Mouse (Mus musculus) liver, adult 2 months (tissue): ENCODE data around the gene Wdr64. TPM values are rescaled to one million over a fixed set of nuclear protein-coding genes. Genes with fewer than 3 reads are reported as not detected.

ENCODE experiments used
- DNase-seq: peaks from one replicate; pipeline ENCODE4 v3.0.0-alpha.2; 2011; ENCODE audit warnings: low read depth, low spot score; ENCODE audit errors: extremely low read depth
- H3K27ac ChIP-seq: fragments of 200-500 bp; replicated peaks from 2 replicates; pipeline ENCODE4 v1.5.1; 2012; ENCODE audit warnings: low read depth, mild to moderate bottlenecking, control low read depth, inconsistent platforms, low read length; ENCODE audit not compliant: insufficient read depth
- H3K27me3 ChIP-seq: fragments of 200-500 bp; 2 replicates; pipeline ENCODE4 v1.6.1; 2012; ENCODE audit warnings: mild to moderate bottlenecking, moderate library complexity, low read length, inconsistent platforms; ENCODE audit not compliant: control insufficient read depth, insufficient read depth
- H3K36me3 ChIP-seq: fragments of 200-500 bp; 2 replicates; pipeline ENCODE4 v1.6.1; 2012; ENCODE audit warnings: low read length, inconsistent platforms; ENCODE audit not compliant: control insufficient read depth, insufficient read depth
- H3K4me1 ChIP-seq: fragments of 200-500 bp; 2 replicates; pipeline ENCODE4 v1.6.1; 2011; ENCODE audit warnings: low read length; ENCODE audit not compliant: control insufficient read depth, insufficient read depth
- H3K4me3 ChIP-seq: fragments of 200-500 bp; 2 replicates; pipeline ENCODE4 v1.5.1; 2011; ENCODE audit warnings: low read depth, mild to moderate bottlenecking, control low read depth, low read length, moderate library complexity; ENCODE audit not compliant: insufficient read depth
- H3K79me2 ChIP-seq: fragments of 200-500 bp; 2 replicates; pipeline ENCODE4 v1.6.1; 2012; ENCODE audit warnings: inconsistent platforms, mild to moderate bottlenecking, low read length, moderate library complexity; ENCODE audit not compliant: control insufficient read depth, insufficient read depth
- H3K9ac ChIP-seq: fragments of 200-500 bp; 2 replicates; pipeline ENCODE4 v1.6.1; 2012; ENCODE audit warnings: low read depth, mild to moderate bottlenecking, control low read depth, inconsistent platforms, low read length
- CTCF ChIP-seq: fragments of 200-500 bp; IDR thresholded peaks from 2 replicates; pipeline ENCODE4 v1.5.1; 2011; ENCODE audit warnings: low read depth, low read length, control low read depth
- POLR2A ChIP-seq: fragments of 200-500 bp; IDR thresholded peaks from 2 replicates; pipeline ENCODE4 v1.6.1; 2011; ENCODE audit warnings: low read length, control low read depth; ENCODE audit not compliant: insufficient read depth; ENCODE audit errors: extremely low read depth
- WGBS: fragments of 180-500 bp; shearing (Covaris S2); methylation state at CpG from one replicate; pipeline ENCODE4 v1.1.7; 2018; 5-methylcytosine and 5-hydroxymethylcytosine counted together
- polyA plus RNA-seq: library from polyadenylated mRNA; depleted of rRNA; stranded (reverse); fragments of >200 nt; gene quantifications from 2 replicates; pipeline ENCODE4 v1.2.3, GENCODE M21; 2012
- total RNA-seq: library from RNA; depleted of rRNA; stranded (reverse); fragments of >200 nt; gene quantifications from 2 replicates; pipeline ENCODE4 v1.2.3, GENCODE M21; 2014

Gene Wdr64
- total and polyA plus RNA-seq, 2 experiments: not detected

GRCm38 (mm10) chr1:175707599-175707998 lies 9.2 kb downstream of the Wdr64 start:
- H3K79me2 ChIP-seq: no peaks in the 10 kb centered on the region
- no peak for DNase-seq
- no peaks in the 10 kb centered on the region for H3K27me3 ChIP-seq
- no peak for TF ChIP-seq CTCF
- TF ChIP-seq POLR2A: no peak
- no peak overlapping the region for H3K27ac ChIP-seq
- H3K36me3 ChIP-seq: no peaks in the 10 kb centered on the region
- no peak overlapping the region for H3K9ac ChIP-seq
- 81% methylated on average over 5 of the region's 5 CpGs for WGBS
- H3K4me1 ChIP-seq: no peaks in the 10 kb centered on the region
- no peak overlapping the region for H3K4me3 ChIP-seq

GRCm38 (mm10) chr1:175708013-175708412 lies 9.6 kb downstream of the Wdr64 start:
- no peaks in the 10 kb centered on the region for H3K27me3 ChIP-seq
- H3K4me1 ChIP-seq: no peaks in the 10 kb centered on the region
- no peak overlapping the region for H3K4me3 ChIP-seq
- TF ChIP-seq POLR2A (no peak), CTCF (no peak)
- H3K9ac ChIP-seq: no peak overlapping the region
- no peaks in the 10 kb centered on the region for H3K36me3 ChIP-seq
- DNase-seq: no peak
- H3K79me2 ChIP-seq: no peaks in the 10 kb centered on the region
- H3K27ac ChIP-seq: no peak overlapping the region

DNA sequence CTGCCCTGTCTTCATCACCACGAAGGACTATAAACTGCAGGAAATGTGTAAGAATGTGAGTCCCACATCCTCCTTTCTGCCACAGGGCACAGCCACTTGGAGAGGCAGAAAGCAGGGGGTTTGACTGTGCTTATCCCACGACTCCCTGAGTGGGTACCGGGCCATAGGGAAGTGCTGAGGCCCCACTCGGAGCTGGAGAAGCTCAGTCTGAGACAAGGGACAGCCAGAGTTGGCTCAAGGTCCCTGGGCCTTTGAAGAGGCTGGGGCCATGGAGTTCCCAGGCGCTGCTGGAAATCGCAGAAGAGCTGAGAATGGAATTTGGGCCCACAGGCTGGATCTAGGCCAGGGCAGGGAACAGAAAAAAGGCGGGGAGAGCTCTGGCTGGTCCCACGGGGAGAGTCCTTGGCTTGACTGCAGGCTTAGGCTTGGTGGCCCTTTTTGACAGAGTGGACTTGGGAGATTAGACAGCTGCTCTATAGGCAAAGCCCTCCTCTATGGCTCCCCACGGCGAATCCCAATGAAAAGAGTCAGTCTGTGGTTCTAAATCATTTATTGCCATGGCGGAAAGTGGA lies 14.0 kb downstream of the Wdr64 start:
- Histone ChIP-seq H3K27me3 (no peaks in the 10 kb centered on the region), H3K4me3 (no peak overlapping the region)
- 77% methylated on average over 11 of the region's 11 CpGs for WGBS

GRCm38 (mm10) chr1:175716832-175717231 lies 18.4 kb downstream of the Wdr64 start:
- no peaks in the 10 kb centered on the region for H3K4me1 ChIP-seq
- H3K36me3 ChIP-seq: no peaks in the 10 kb centered on the region
- no peak for DNase-seq
- no peaks in the 10 kb centered on the region for H3K27me3 ChIP-seq
- TF ChIP-seq POLR2A (no peak), CTCF (no peak)
- H3K27ac ChIP-seq: no peak overlapping the region
- H3K79me2 ChIP-seq: no peaks in the 10 kb centered on the region
- 86% methylated on average over 9 of the region's 9 CpGs for WGBS
- H3K9ac ChIP-seq: no peak overlapping the region
- H3K4me3 ChIP-seq: no peak overlapping the region

More for the DNA sequence above, 14.0 kb downstream of the Wdr64 start:
- Histone ChIP-seq H3K36me3 (no peaks in the 10 kb centered on the region), H3K4me1 (no peaks in the 10 kb centered on the region), H3K27ac (no peak overlapping the region), H3K9ac (no peak overlapping the region), H3K79me2 (no peaks in the 10 kb centered on the region)
- no peak for TF ChIP-seq CTCF
- TF ChIP-seq POLR2A: no peak
- no peak for DNase-seq

DNA sequence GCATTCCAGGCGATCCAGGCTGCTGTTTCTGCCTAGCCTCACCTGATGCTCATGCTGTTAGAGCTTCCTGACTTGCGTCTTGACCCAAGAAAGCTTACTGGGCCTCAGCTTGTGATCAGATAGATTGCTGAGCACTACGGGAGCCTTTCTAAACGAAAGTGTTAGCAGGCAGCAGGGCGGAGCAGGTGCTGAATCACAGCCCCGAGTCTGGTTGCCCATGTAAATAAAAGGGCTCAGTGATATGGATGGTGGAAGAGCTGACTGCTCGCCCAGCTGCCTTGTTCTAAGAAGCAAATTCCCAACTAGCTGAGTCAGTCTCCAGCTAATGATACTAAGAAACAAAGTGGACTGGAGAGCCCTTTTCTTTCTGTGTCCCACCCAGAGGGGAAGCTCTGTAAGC lies 27.4 kb downstream of the Wdr64 start:
- no peaks in the 10 kb centered on the region for H3K27me3 ChIP-seq
- no peaks in the 10 kb centered on the region for H3K36me3 ChIP-seq
- TF ChIP-seq CTCF (no peak), POLR2A (no peak)
- WGBS: 21% methylated on average over 7 of the region's 7 CpGs
- no peak overlapping the region for H3K27ac ChIP-seq
- DNase-seq: no peak
- no peaks in the 10 kb centered on the region for H3K4me1 ChIP-seq
- H3K79me2 ChIP-seq: no peaks in the 10 kb centered on the region
- no peak overlapping the region for H3K9ac ChIP-seq
- no peak overlapping the region for H3K4me3 ChIP-seq

DNA sequence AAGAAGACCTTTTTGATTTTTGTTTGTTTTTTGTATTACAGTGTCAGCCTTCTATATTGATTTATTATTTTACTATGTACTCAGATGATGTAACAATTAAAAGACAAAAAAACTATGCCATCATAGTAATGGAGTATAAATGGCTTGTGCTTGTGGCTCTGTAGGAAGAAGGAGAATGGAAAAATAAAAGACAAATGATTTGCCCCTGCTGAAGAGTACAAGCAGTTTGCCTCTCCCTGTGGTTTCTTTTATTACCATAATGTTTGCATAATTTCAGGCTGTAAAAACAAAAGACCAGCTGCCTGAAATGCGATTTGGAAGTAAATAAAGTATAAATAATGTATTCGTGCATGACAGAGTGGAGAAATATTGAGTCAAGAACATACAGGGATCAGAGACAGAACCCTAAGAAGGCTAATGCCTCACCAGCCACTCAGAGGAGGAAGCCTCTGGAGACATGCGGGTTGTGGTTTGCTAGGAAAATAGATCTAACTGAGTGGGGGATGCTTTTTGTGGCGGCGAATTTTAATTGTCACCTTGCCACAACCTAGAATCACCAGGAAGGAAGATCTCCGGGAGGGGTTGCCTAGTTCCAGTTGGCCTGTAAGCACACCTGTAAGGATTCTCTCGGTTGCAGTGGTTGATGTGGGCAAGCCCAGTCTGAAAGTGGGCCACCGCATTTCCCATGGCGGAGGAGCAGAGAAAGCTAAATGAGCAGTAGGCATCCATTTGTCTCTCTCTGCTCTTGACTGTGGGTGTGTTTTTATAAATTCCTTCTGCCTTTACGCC lies 56.4 kb downstream of the Wdr64 start:
- WGBS: 81% methylated on average over 10 of the region's 10 CpGs
- Histone ChIP-seq H3K9ac (no peak overlapping the region), H3K4me1 (no peaks in the 10 kb centered on the region), H3K4me3 (no peak overlapping the region), H3K27ac (no peak overlapping the region), H3K36me3 (no peaks in the 10 kb centered on the region), H3K27me3 (no peaks in the 10 kb centered on the region), H3K79me2 (no peaks in the 10 kb centered on the region)
- no peak for DNase-seq
- TF ChIP-seq POLR2A (no peak), CTCF (no peak)
